Mouse (Mus musculus): ENCODE results near the gene Mmp14.

GRCm38 (mm10) chr14:54440538-54440937 lies 9.1 kb downstream of the Mmp14 start:
- TF ChIP-seq GATA1 (IDR thresholded peaks at IDR 0.05; ENCODE audit: borderline replicate concordance, low read length) (no peak), FLI1 (IDR thresholded peaks at IDR 0.05; ENCODE audit: low read length) (no peak)
